Mouse (Mus musculus) heart, embryonic 12.5 days (tissue): ENCODE results near the gene Cdhr2. TPM values are rescaled to one million over a fixed set of nuclear protein-coding genes. Genes with fewer than 3 reads are reported as not detected.

Experiments
- ATAC-seq: fragments of 200-750 bp; cut with Nextera tagmentation; 2 replicates; pipeline ENCODE4 v1.8.0; 2017; ENCODE audit warnings: moderate TSS enrichment, moderate library complexity; ENCODE audit not compliant: insufficient number of reproducible peaks, low FRiP score
- H3K27ac ChIP-seq: fragments of 300-500 bp; sonication (generic); 2 replicates; pipeline ENCODE4 v1.5.1; 2016; ENCODE audit warnings: mild to moderate bottlenecking, moderate library complexity; ENCODE audit not compliant: poor library complexity, severe bottlenecking
- H3K27me3 ChIP-seq: fragments of 300-500 bp; sonication (generic); replicated peaks from 2 replicates; pipeline ENCODE4 v1.6.1; 2016; ENCODE audit warnings: mild to moderate bottlenecking, moderate library complexity
- H3K36me3 ChIP-seq: fragments of 300-500 bp; sonication (generic); 2 replicates; pipeline ENCODE4 v1.6.1; 2016; ENCODE audit warnings: mild to moderate bottlenecking, moderate library complexity
- H3K4me1 ChIP-seq: fragments of 300-500 bp; sonication (generic); replicated peaks from 2 replicates; pipeline ENCODE4 v1.6.1; 2016; ENCODE audit warnings: mild to moderate bottlenecking
- H3K4me2 ChIP-seq: fragments of 300-500 bp; sonication (generic); 2 replicates; pipeline ENCODE4 v1.6.1; 2016; ENCODE audit warnings: mild to moderate bottlenecking, moderate library complexity
- H3K4me3 ChIP-seq: fragments of 300-500 bp; sonication (generic); 2 replicates; pipeline ENCODE4 v1.5.1; 2016; ENCODE audit warnings: mild to moderate bottlenecking
- H3K9ac ChIP-seq: fragments of 300-500 bp; sonication (generic); 2 replicates; pipeline ENCODE4 v1.6.1; 2016; ENCODE audit warnings: mild to moderate bottlenecking, moderate library complexity
- H3K9me3 ChIP-seq: fragments of 300-500 bp; sonication (generic); replicated peaks from 2 replicates; pipeline ENCODE4 v1.6.1; 2016; ENCODE audit warnings: mild to moderate bottlenecking, moderate library complexity
- WGBS: fragments of 180-500 bp; shearing (Covaris S2); methylation state at CpG from one replicate; pipeline ENCODE4 v1.1.7; 2016; 5-methylcytosine and 5-hydroxymethylcytosine counted together
- polyA plus RNA-seq: library from polyadenylated mRNA; unstranded; fragments of >200 nt; fragmentation: Nextera tagmentation; extraction: Ambion mirVana; gene quantifications from 2 replicates; pipeline ENCODE4 v1.2.1, GENCODE M21; 2016

Cdhr2 gene
- polyA plus RNA-seq, 1 experiment from 2014 or later, result 0.18 TPM

- peak within 1 kb of the TSS; percentile 89 for H3K27ac ChIP-seq
- WGBS, result under 1% methylated on average over 87 of the region's 92 CpGs
- peak within 1 kb of the TSS; percentile 89 for H3K4me3 ChIP-seq
- peak; percentile 99 for ATAC-seq
- H3K4me1 ChIP-seq, result peaks cover 30% of the 10 kb centered on the region
- peak within 1 kb of the TSS; percentile 91 for H3K9ac ChIP-seq
- H3K27me3 ChIP-seq, result no peaks in the 10 kb centered on the region
- H3K4me2 ChIP-seq, result peak within 1 kb of the TSS; percentile 96
- H3K9me3 ChIP-seq, result no peaks in the 10 kb centered on the region
- no peaks in the 10 kb centered on the region for H3K36me3 ChIP-seq
These were observed 7.5 kb upstream of the Cdhr2 start, which contains the start of gene Rnf44 for GRCm38 (mm10) chr13:54693558-54694347. Rnf44 (minus strand) TSS chr13:54693907.

- Histone ChIP-seq H3K27ac (peak overlapping the region; percentile 89), H3K4me3 (peak overlapping the region; percentile 89), H3K9ac (peak overlapping the region; percentile 67), H3K9me3 (no peaks in the 10 kb centered on the region), H3K4me1 (peaks cover 27% of the 10 kb centered on the region), H3K27me3 (no peaks in the 10 kb centered on the region), H3K4me2 (peak overlapping the region; percentile 66), H3K36me3 (no peaks in the 10 kb centered on the region)
- 14% methylated on average over 26 of the region's 26 CpGs for WGBS
- ATAC-seq, result peak; percentile 78
These were observed 6.8 kb upstream of the Cdhr2 start for GRCm38 (mm10) chr13:54694348-54695060.

- Histone ChIP-seq H3K27ac (no peak overlapping the region), H3K27me3 (no peaks in the 10 kb centered on the region), H3K4me2 (no peak overlapping the region), H3K4me3 (no peak overlapping the region), H3K4me1 (peaks cover 23% of the 10 kb centered on the region), H3K36me3 (no peaks in the 10 kb centered on the region), H3K9ac (no peak overlapping the region), H3K9me3 (no peaks in the 10 kb centered on the region)
- 84% methylated on average over 11 of the region's 11 CpGs for WGBS
- no peak for ATAC-seq
These were observed 5.6 kb upstream of the Cdhr2 start for GRCm38 (mm10) chr13:54695479-54696230.

- no peak overlapping the region for H3K27ac ChIP-seq
- H3K4me1 ChIP-seq, result no peaks in the 10 kb centered on the region
- no peak overlapping the region for H3K4me3 ChIP-seq
- no peaks in the 10 kb centered on the region for H3K36me3 ChIP-seq
- H3K4me2 ChIP-seq, result no peak overlapping the region
- no peak overlapping the region for H3K9ac ChIP-seq
- H3K9me3 ChIP-seq, result no peaks in the 10 kb centered on the region
- WGBS, result 61% methylated on average over 7 of the region's 7 CpGs
- no peak for ATAC-seq
- peaks cover 15% of the 10 kb centered on the region; the same call in 1 of the 2 replicates for H3K27me3 ChIP-seq
These were observed 1.2 kb downstream of the Cdhr2 start for GRCm38 (mm10) chr13:54702507-54702906.

- Histone ChIP-seq H3K4me1 (no peaks in the 10 kb centered on the region), H3K27me3 (peaks cover 20% of the 10 kb centered on the region; the same call in 1 of the 2 replicates), H3K9me3 (no peaks in the 10 kb centered on the region), H3K9ac (no peak overlapping the region), H3K36me3 (no peaks in the 10 kb centered on the region), H3K4me2 (no peak overlapping the region), H3K4me3 (no peak overlapping the region), H3K27ac (no peak overlapping the region)
- 45% methylated on average over 6 of the region's 6 CpGs for whole genome bisulfite sequencing
- no peak for ATAC-seq
These were observed 3.6 kb downstream of the Cdhr2 start for GRCm38 (mm10) chr13:54704890-54705289.

- H3K4me1 ChIP-seq, result no peaks in the 10 kb centered on the region
- WGBS, result 65% methylated on average over 3 of the region's 3 CpGs
- H3K4me3 ChIP-seq, result no peak overlapping the region
- no peaks in the 10 kb centered on the region; the same call in 1 of the 2 replicates for H3K9me3 ChIP-seq
- ATAC-seq, result no peak
- H3K9ac ChIP-seq, result no peak overlapping the region
- no peak overlapping the region for H3K27ac ChIP-seq
- H3K36me3 ChIP-seq, result no peaks in the 10 kb centered on the region
- no peak overlapping the region for H3K4me2 ChIP-seq
- peaks cover 20% of the 10 kb centered on the region for H3K27me3 ChIP-seq
These were observed 9.6 kb downstream of the Cdhr2 start for GRCm38 (mm10) chr13:54710866-54711265.

GRCm38 (mm10) chr13:54714393-54714792 is 13.1 kb downstream of the Cdhr2 start:
- Histone ChIP-seq H3K9me3 (no peaks in the 10 kb centered on the region; the same call in 1 of the 2 replicates), H3K9ac (no peak overlapping the region), H3K4me3 (no peak overlapping the region), H3K36me3 (no peaks in the 10 kb centered on the region), H3K27me3 (peaks cover 40% of the 10 kb centered on the region), H3K4me2 (no peak overlapping the region), H3K4me1 (no peaks in the 10 kb centered on the region), H3K27ac (no peak overlapping the region)
- WGBS, result 41% methylated on average over 4 of the region's 4 CpGs
- ATAC-seq, result no peak

- H3K9ac ChIP-seq, result no peak overlapping the region
- H3K4me1 ChIP-seq, result no peaks in the 10 kb centered on the region
- H3K4me2 ChIP-seq, result no peak overlapping the region
- no peaks in the 10 kb centered on the region; the same call in 1 of the 2 replicates for H3K9me3 ChIP-seq
- H3K27ac ChIP-seq, result no peak overlapping the region
- no peak for ATAC-seq
- no peak overlapping the region for H3K4me3 ChIP-seq
- H3K36me3 ChIP-seq, result no peaks in the 10 kb centered on the region
- peaks cover 44% of the 10 kb centered on the region for H3K27me3 ChIP-seq
- 68% methylated on average over 10 of the region's 10 CpGs for WGBS
These were observed 13.7 kb downstream of the Cdhr2 start for GRCm38 (mm10) chr13:54714996-54715395.

- 0 out of 2 replicates have a peak, but pooled peaks have one; percentile 15 for ATAC-seq
- Histone ChIP-seq H3K4me1 (no peaks in the 10 kb centered on the region), H3K4me3 (no peak overlapping the region), H3K9ac (no peak overlapping the region), H3K27ac (no peak overlapping the region), H3K36me3 (no peaks in the 10 kb centered on the region), H3K4me2 (no peak overlapping the region), H3K9me3 (no peaks in the 10 kb centered on the region), H3K27me3 (peaks cover 48% of the 10 kb centered on the region)
- 4% methylated on average over 5 of the region's 5 CpGs for WGBS
These were observed 15.7 kb downstream of the Cdhr2 start for GRCm38 (mm10) chr13:54716916-54717315.

GRCm38 (mm10) chr13:54723143-54723542 is 21.9 kb downstream of the Cdhr2 start:
- 89% methylated on average over 3 of the region's 3 CpGs for WGBS
- Histone ChIP-seq H3K36me3 (no peaks in the 10 kb centered on the region), H3K9ac (no peak overlapping the region), H3K27me3 (peaks cover 24% of the 10 kb centered on the region), H3K4me3 (no peak overlapping the region), H3K4me2 (no peak overlapping the region), H3K4me1 (no peaks in the 10 kb centered on the region), H3K9me3 (peaks cover 5% of the 10 kb centered on the region; the same call in 1 of the 2 replicates), H3K27ac (no peak overlapping the region)
- ATAC-seq, result no peak

GRCm38 (mm10) chr13:54726131-54726530 is 24.9 kb downstream of the Cdhr2 start:
- 54% methylated on average over 11 of the region's 11 CpGs for WGBS
- no peak overlapping the region for H3K27ac ChIP-seq
- peaks cover 3% of the 10 kb centered on the region; the same call in 1 of the 2 replicates for H3K27me3 ChIP-seq
- H3K9ac ChIP-seq, result no peak overlapping the region
- no peak overlapping the region for H3K4me3 ChIP-seq
- H3K4me2 ChIP-seq, result no peak overlapping the region
- no peaks in the 10 kb centered on the region for H3K36me3 ChIP-seq
- peaks cover 5% of the 10 kb centered on the region; the same call in 1 of the 2 replicates for H3K9me3 ChIP-seq
- no peaks in the 10 kb centered on the region for H3K4me1 ChIP-seq
- no peak for ATAC-seq
